Mouse (Mus musculus) ovary, adult 10 weeks (tissue): ENCODE data around the gene Capn5. TPM values are rescaled to one million over a fixed set of nuclear protein-coding genes. Genes with fewer than 3 reads are reported as not detected.

Source experiments
- polyA plus RNA-seq: library from polyadenylated mRNA; stranded (reverse); fragments of 350-450 nt; fragmentation: Illumina TruSeq; extraction: RNeasy Lipid Tissue Mini Kit (QIAGEN cat#74804); gene quantifications from one replicate; pipeline ENCODE4 v1.2.3, GENCODE M21; 2014

The Capn5 gene
- polyA plus RNA-seq, result 3.9 TPM

GRCm38 (mm10) chr7:98177929-98178559 is at the start of gene Capn5:
Gene Capn5 (minus strand): TSS chr7:98178274.

GRCm38 (mm10) chr7:98199381-98199780 is 21.3 kb upstream of the Capn5 start, which contains the start of gene B3gnt6:
Gene B3gnt6 (minus strand): TSS chr7:98199481.

GRCm38 (mm10) chr7:98145402-98145801 is 32.7 kb downstream of the Capn5 start, which contains the start of gene Omp:
Gene Omp (minus strand): TSS chr7:98145502.

GRCm38 (mm10) chr7:98119179-98119960 is 58.7 kb downstream of the Capn5 start, which contains the start of gene Myo7a:
Gene Myo7a (minus strand): TSS chr7:98119524.

Other genes starting within 250 kb of the Capn5 start
- 2.5 TPM for gene Myo7a, start 58.8 kb downstream of the Capn5 start, polyA plus RNA-seq
- gene Omp, start 32.8 kb downstream of the Capn5 start, polyA plus RNA-seq, result 0.20 TPM
- not detected for gene B3gnt6, start 21.2 kb upstream of the Capn5 start, polyA plus RNA-seq
- 77.7 TPM for gene Acer3, start 142.9 kb upstream of the Capn5 start, polyA plus RNA-seq
- 0.74 TPM for gene Tsku, start 183.1 kb upstream of the Capn5 start, polyA plus RNA-seq